Mouse (Mus musculus) CD8-positive naive resting alpha-beta T cell, adult 2 months (primary cell): ENCODE results near the gene Pgs1.
A peak's percentile ranks its signal among the peaks of the same experiment; 100 is the strongest.

Experiments
- DNase-seq, 2 experiments: peaks; one replicate each; pipeline ENCODE4 v3.0.0; 2022; ENCODE audit warnings: low read depth in 2 of 2, low spot score in 2 of 2

Gene Pgs1

GRCm38 (mm10) chr11:117986126-117987031, at the start of gene Pgs1:
Gene Pgs1, plus strand, starts transcription at chr11:117986292.
- peak; percentile 90 to 91 for DNase-seq

GRCm38 (mm10) chr11:117939004-117939730, 46.9 kb upstream of the Pgs1 start:
- DNase-seq = no peak

- no peak for DNase-seq
Measured at GRCm38 (mm10) chr11:117939741-117940285, 46.3 kb upstream of the Pgs1 start.

- DNase-seq = no peak
Measured at GRCm38 (mm10) chr11:117940881-117941280, 45.2 kb upstream of the Pgs1 start.

GRCm38 (mm10) chr11:117941325-117941834, 44.7 kb upstream of the Pgs1 start:
- DNase-seq = no peak

GRCm38 (mm10) chr11:117941848-117942247, 44.2 kb upstream of the Pgs1 start:
- no peak for DNase-seq

- DNase-seq = no peak
Measured at GRCm38 (mm10) chr11:117946195-117946979, 39.7 kb upstream of the Pgs1 start.

- no peak for DNase-seq
Measured at GRCm38 (mm10) chr11:117946996-117947419, 39.1 kb upstream of the Pgs1 start.

- no peak for DNase-seq
Measured at GRCm38 (mm10) chr11:117949392-117950091, 36.5 kb upstream of the Pgs1 start.

GRCm38 (mm10) chr11:117951391-117951790, 34.7 kb upstream of the Pgs1 start:
- DNase-seq = no peak

- peak; percentile 78 to 86 for DNase-seq
Measured at GRCm38 (mm10) chr11:117952174-117952933, 33.7 kb upstream of the Pgs1 start.

- DNase-seq = peak in 1 of 2 experiments; percentile 38
Measured at GRCm38 (mm10) chr11:117954094-117954493, 32.0 kb upstream of the Pgs1 start.

GRCm38 (mm10) chr11:117954819-117955218, 31.3 kb upstream of the Pgs1 start:
- DNase-seq = no peak

- DNase-seq = no peak
Measured at GRCm38 (mm10) chr11:117955621-117956020, 30.5 kb upstream of the Pgs1 start.

GRCm38 (mm10) chr11:117958197-117958596, 27.9 kb upstream of the Pgs1 start:
- DNase-seq = no peak

GRCm38 (mm10) chr11:117959166-117959565, 26.9 kb upstream of the Pgs1 start:
- no peak for DNase-seq

- DNase-seq = no peak
Measured at GRCm38 (mm10) chr11:117959741-117960381, 26.2 kb upstream of the Pgs1 start.

GRCm38 (mm10) chr11:117960601-117961000, 25.5 kb upstream of the Pgs1 start:
- no peak for DNase-seq
